Mouse (Mus musculus): ENCODE results near the gene Ptms.

Gene Ptms

DNA sequence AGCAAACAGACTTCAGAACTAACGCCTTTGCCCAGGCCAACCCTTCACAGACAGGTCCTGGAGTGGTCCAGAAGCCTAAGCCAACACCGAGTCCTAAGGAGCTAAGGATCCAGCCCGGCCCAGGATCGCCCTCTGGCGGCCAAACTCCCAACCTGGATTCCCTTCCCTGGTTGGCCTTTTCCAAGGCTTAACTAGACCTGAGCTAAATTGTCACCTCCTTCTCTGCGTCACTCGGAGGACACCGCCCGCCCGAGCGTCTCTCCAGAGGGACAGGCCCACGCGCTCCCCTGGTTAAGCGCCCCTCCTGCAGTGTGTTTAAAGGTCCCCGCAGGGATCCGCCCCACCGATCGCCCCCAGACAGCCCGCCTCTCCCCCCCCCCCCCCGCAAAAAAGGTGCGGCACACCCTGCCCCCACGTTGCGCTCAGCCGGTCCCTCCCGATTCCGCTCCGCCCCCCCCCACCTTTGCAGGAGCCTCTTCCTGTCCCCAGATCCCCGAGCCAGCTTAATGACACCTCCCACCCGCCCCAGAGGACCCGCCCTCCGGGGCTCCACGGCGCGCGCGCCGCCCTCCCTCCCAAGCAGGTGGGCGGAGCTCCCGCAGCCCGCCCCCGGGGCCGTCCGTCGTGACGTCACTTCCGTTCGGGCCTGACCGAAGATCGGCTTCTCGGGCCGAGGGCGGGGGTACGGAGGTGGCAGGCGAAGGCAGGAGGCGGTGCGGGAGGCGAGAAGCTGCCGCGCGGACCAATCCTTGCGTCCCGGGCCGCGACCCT lies 11.0 kb upstream of the Ptms start, which contains the start of gene Mlf2:
Mlf2 (plus strand) TSS at position 633 of the 771 bp plus-strand sequence.
- peak; percentile 99 for DNase-seq (ENCODE audit: low read depth, low spot score)

- no peak for DNase-seq (ENCODE audit: low read depth, low spot score)
These were observed 10.3 kb upstream of the Ptms start for GRCm38 (mm10) chr6:124930231-124930630.

DNA sequence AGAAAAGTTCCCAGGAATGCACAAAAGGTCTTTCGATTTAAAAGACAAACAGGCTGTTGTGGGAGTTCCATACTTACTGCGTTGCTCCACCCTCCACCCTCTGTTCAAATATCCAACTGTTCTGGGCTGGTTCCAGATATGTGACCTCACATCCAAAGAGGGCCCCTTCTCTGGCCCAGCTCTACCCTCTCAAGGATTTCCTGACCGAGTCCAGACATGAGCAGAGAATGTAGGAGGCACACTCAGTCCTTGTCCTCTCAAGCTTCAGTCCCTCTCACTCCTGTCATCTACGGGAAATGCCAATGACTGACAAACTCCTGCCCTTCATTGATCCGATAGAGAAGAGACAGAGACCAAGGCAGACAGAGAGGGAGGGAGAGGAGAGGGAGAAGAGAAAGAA lies 6.0 kb upstream of the Ptms start:
- DNase-seq (ENCODE audit: low read depth, low spot score) = peak; percentile 42

GRCm38 (mm10) chr6:124925173-124925793 lies 5.4 kb upstream of the Ptms start:
- peak; percentile 53 for DNase-seq (ENCODE audit: low read depth, low spot score)

- DNase-seq (ENCODE audit: low read depth, low spot score) = no peak
These were observed 1.6 kb upstream of the Ptms start for GRCm38 (mm10) chr6:124921539-124921938.

GRCm38 (mm10) chr6:124920318-124921085 lies 599 bp upstream of the Ptms start:
- peak; percentile 47 for DNase-seq (ENCODE audit: low read depth, low spot score)

DNA sequence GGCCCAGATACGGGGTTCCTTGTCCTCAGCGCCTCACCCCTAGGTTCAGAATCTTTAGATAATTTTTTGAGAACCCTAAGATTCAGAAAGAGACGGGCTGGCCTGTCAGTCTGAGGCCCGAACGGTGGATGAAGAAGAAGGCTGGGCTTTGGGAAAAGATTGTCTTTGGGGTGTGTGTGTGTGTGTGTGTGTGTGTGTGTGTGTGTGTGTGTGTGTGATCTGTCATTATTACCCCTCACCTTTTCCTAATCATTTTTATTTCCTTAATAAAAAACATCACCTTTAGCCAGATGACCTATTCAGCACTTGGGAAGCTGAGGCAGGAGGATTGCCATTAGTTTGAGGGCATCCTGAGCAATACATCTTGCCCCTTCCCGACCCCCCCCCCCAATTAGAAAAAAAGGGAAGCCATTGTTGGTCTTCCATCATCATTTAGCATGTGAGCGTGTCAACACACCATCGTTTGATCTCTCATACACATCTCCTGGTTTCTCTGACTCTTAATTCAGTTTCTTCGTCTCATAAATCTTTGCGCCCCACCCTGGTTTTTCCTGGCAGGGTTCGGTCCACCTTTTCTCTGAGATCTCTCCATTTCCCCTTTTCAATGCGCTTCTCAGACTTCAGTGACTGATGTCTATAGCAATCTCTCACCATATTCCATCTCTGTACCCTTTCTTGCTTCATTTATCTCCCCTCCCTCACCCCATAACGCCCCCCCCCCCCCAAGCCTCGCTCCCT lies 844 bp downstream of the Ptms start:
- no peak for DNase-seq (ENCODE audit: low read depth, low spot score)

- no peak for DNase-seq (ENCODE audit: low read depth, low spot score)
These were observed 1.6 kb downstream of the Ptms start for GRCm38 (mm10) chr6:124918331-124918690.

DNA sequence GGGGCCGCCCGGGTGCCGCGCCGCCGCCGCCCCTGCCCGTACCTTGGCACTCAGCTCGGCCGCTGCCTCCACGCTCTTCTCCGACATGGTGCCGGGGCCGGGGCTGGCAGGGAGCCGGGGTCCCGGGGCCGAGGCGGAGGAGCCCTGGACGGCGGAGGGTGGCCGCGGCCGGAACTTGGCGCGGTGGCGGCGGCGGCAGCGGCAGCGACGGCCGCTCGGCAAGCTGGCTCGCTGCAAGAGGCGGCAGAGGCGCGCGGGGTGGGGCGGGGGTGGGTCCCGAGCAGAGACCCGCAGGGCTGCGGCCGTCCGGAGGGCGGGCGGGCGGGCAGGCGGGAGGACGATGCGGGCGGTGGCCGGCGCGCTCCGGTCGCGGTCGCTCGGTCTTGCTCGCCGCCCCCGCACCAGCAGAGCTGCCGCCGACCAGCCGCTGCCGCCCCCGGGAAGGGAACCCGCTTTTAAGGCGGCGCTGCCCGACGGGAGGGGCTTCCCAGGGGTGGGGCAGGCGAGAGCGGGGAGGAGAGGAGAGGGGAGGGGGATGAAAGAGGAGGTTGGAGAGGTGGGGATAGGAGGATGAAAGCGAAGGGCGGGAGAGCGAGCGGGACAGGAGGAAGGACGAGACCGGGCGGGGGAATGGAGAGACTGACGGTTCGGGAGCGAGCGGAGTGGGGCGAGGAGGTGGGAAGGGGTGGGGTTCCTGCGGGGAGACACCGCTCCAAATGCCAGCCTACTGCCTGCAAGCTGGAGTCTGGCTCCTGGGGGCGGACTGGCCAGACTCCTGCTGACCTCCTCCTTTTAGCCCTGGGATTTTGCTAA lies 2.2 kb downstream of the Ptms start:
- peak; percentile 97 for DNase-seq (ENCODE audit: low read depth, low spot score)

- DNase-seq (ENCODE audit: low read depth, low spot score) = peak; percentile 71
These were observed 3.0 kb downstream of the Ptms start for GRCm38 (mm10) chr6:124916695-124917517.

GRCm38 (mm10) chr6:124915942-124916694 lies 3.8 kb downstream of the Ptms start:
- DNase-seq (ENCODE audit: low read depth, low spot score) = peak; percentile 45

GRCm38 (mm10) chr6:124915160-124915941 lies 4.6 kb downstream of the Ptms start:
- peak; percentile 66 for DNase-seq (ENCODE audit: low read depth, low spot score)

- DNase-seq (ENCODE audit: low read depth, low spot score) = no peak
These were observed 5.4 kb downstream of the Ptms start for GRCm38 (mm10) chr6:124914511-124914910.

DNA sequence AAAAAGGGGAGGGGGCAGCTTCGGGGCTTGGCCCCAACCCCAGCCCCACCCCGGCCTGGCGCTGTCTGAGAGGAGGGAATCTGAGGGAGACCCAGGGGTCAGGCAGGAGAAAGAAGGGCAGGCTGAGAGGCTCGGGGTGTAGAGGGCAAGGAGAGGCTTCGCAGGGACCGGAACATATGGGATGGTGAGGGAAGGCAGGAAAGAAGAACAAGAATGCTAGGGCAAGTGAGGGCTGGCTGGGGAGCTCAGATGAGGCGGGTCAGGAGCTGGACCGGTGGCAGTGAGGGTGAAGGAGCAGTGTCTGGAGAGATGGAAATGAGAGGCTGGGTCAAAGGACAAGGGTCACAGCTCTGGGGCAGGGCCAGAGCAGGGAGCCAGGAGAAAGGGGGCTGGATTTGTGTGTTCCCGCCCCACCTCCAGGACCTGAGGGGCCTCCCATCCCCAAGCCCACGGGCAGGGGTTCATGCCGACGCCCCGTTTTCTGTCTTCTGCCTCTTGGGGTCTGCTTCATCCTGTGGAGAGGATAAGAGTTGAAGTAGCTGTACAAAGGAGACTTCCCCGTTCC lies 6.1 kb downstream of the Ptms start:
- no peak for DNase-seq (ENCODE audit: low read depth, low spot score)

GRCm38 (mm10) chr6:124913214-124913613 lies 6.7 kb downstream of the Ptms start:
- no peak for DNase-seq (ENCODE audit: low read depth, low spot score)

- no peak for DNase-seq (ENCODE audit: low read depth, low spot score)
These were observed 8.2 kb downstream of the Ptms start, which contains the start of gene Lag3 for GRCm38 (mm10) chr6:124911533-124912218. Lag3 (minus strand) TSS chr6:124911705.

GRCm38 (mm10) chr6:124910032-124910431 lies 9.9 kb downstream of the Ptms start:
- peak; percentile 78 for DNase-seq (ENCODE audit: low read depth, low spot score)
